Mouse (Mus musculus) heart, adult 2 months (tissue): ENCODE data around the gene Trpm2. TPM values are rescaled to one million over a fixed set of nuclear protein-coding genes. Genes with fewer than 3 reads are reported as not detected.

ENCODE experiments used
- DNase-seq, 2 experiments: peaks; one replicate each; pipeline ENCODE4 v3.0.0; 2021
- H3K27ac ChIP-seq: fragments of 200-600 bp; 2 replicates; pipeline ENCODE4 v1.8.1; 2022
- H3K27me3 ChIP-seq: fragments of 200-500 bp; 2 replicates; pipeline ENCODE4 v1.6.1; 2012; ENCODE audit warnings: mild to moderate bottlenecking, low read length, inconsistent platforms, mixed read lengths; ENCODE audit not compliant: control insufficient read depth, insufficient read depth
- H3K36me3 ChIP-seq: fragments of 200-500 bp; 2 replicates; pipeline ENCODE4 v1.6.1; 2012; ENCODE audit warnings: low read length, inconsistent platforms; ENCODE audit not compliant: control insufficient read depth, insufficient read depth
- H3K4me1 ChIP-seq: fragments of 200-500 bp; 2 replicates; pipeline ENCODE4 v1.6.1; 2011; ENCODE audit warnings: low read length; ENCODE audit not compliant: control insufficient read depth, insufficient read depth
- H3K4me3 ChIP-seq: fragments of 200-600 bp; 2 replicates; pipeline ENCODE4 v1.8.1; 2022
- H3K79me2 ChIP-seq: fragments of 200-500 bp; replicated peaks from 2 replicates; pipeline ENCODE4 v1.6.1; 2012; ENCODE audit warnings: mild to moderate bottlenecking, inconsistent platforms, low read length, moderate library complexity, mixed read lengths; ENCODE audit not compliant: control insufficient read depth, insufficient read depth
- H3K9ac ChIP-seq: fragments of 200-500 bp; 2 replicates; pipeline ENCODE4 v1.6.1; 2012; ENCODE audit warnings: low read depth, mild to moderate bottlenecking, control low read depth, inconsistent platforms, low read length, mixed read lengths
- CTCF ChIP-seq: fragments of 200-600 bp; IDR thresholded peaks from 2 replicates; pipeline ENCODE4 v1.8.1; 2022; ENCODE audit warnings: antibody characterized with exemption, mild to moderate bottlenecking, moderate library complexity
- EP300 ChIP-seq: fragments of 200-500 bp; IDR thresholded peaks from 2 replicates; pipeline ENCODE4 v1.6.1; 2011; ENCODE audit warnings: low read depth, low read length, control low read depth; ENCODE audit not compliant: insufficient read depth
- POLR2A ChIP-seq: fragments of 200-500 bp; IDR thresholded peaks from 2 replicates; pipeline ENCODE4 v1.6.1; 2011; ENCODE audit warnings: mild to moderate bottlenecking, low read depth, low read length, control low read depth; ENCODE audit not compliant: insufficient read depth
- WGBS: fragments of 180-500 bp; shearing (Covaris S2); methylation state at CpG from one replicate; pipeline ENCODE4 v1.1.7; 2018; 5-methylcytosine and 5-hydroxymethylcytosine counted together
- intact Hi-C: fragments of 180-260 bp; cut with DNase I; formaldehyde crosslinking; loops from one replicate; pipeline ENCODE4 v1.15.1; 2025
- polyA plus RNA-seq: library from polyadenylated mRNA; depleted of rRNA; stranded (reverse); fragments of >200 nt; gene quantifications from 2 replicates; pipeline ENCODE4 v1.2.3, GENCODE M21; 2012
- total RNA-seq, 2 experiments: library from RNA; stranded (reverse); gene quantifications; 2 replicates each; pipeline ENCODE4 v1.2.3; 2021

The Trpm2 gene
- total and polyA plus RNA-seq, 3 experiments, result 0.55 to 0.78 (median 0.75) TPM

DNA sequence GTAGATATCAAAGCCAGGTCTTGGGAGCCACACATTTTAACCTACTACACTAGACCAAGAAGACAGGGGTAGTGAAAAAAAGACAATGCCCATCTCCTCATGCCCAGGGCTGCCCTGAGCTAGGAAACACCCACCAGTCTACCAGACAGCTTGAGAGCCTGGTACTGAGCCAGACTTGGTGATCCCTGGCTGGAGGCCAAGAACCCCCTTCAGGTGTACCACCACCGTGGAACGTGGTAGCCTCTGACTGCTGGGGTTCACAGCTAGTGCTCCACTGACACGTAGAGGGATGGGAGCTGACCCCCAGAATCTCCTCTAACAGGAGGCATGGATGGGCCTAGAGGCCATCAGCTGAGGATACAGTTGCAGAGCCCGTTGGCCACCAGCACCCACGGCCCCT, 29.8 kb upstream of the Trpm2 start:
- H3K4me1 ChIP-seq, result no peaks in the 10 kb centered on the region
- H3K36me3 ChIP-seq, result no peaks in the 10 kb centered on the region
- H3K79me2 ChIP-seq, result peaks cover 1% of the 10 kb centered on the region; the same call in 1 of the 2 replicates
- intact Hi-C loops, result no loop called here
- no peaks in the 10 kb centered on the region for H3K27me3 ChIP-seq
- no peak overlapping the region for H3K27ac ChIP-seq
- H3K4me3 ChIP-seq, result no peak overlapping the region
- H3K9ac ChIP-seq, result no peak overlapping the region
- WGBS, result 92% methylated on average over 5 of the region's 5 CpGs
- TF ChIP-seq POLR2A (no peak), CTCF (no peak), EP300 (no peak)
- DNase-seq, result no peak

DNA sequence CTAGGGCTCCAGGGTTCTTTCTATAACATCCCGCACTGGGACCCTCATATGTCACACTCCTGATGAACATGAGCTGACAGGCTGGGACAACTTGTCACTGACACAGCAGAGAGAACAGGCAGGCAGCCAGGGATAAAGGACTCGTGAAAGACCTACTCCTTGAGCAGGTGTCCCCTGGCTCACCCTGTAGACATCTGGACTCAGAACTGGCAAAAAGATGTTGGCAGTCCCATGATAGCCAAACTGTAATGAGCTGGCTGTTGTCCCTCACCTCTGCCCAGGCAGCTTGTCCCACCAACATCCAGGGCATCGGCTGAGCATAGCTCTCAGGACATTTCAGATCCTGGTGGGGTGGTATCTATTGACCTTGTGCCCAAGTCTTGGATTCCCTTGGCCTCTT, 25.3 kb upstream of the Trpm2 start:
- Histone ChIP-seq H3K9ac (no peak overlapping the region), H3K4me1 (no peaks in the 10 kb centered on the region), H3K79me2 (no peaks in the 10 kb centered on the region), H3K36me3 (no peaks in the 10 kb centered on the region), H3K4me3 (no peak overlapping the region), H3K27ac (no peak overlapping the region), H3K27me3 (no peaks in the 10 kb centered on the region)
- peak in 1 of 2 experiments; percentile 46 for DNase-seq
- 61% methylated on average over 3 of the region's 3 CpGs for WGBS
- peak; percentile 89 for TF ChIP-seq EP300
- no peak for TF ChIP-seq POLR2A
- no peak for TF ChIP-seq CTCF
- intact Hi-C loops, result no loop called here

DNA sequence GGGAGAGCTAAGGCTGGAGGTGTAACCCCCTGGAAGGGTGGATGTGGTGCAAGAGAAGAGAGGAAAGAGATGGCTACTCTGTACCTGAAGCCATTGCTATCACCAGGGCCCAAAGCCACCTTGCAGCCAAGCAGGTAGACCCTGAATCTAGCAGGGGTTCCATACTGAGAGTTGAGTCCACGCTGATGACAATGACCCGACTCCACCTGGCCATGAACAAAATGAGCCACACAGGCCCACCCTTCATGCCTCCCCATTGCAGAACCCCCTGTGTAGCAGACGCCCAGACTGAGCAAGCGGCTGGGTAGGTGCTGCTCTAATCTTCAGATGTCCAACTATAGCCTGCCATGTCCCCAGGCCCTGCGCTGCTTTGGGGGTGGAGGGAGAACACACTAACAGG, 15.4 kb upstream of the Trpm2 start:
- TF ChIP-seq EP300 (no peak), CTCF (no peak), POLR2A (no peak)
- no peak for DNase-seq
- peaks cover 3% of the 10 kb centered on the region; the same call in 1 of the 2 replicates for H3K4me1 ChIP-seq
- no peak overlapping the region for H3K9ac ChIP-seq
- no peak overlapping the region for H3K4me3 ChIP-seq
- intact Hi-C loops, result loop anchor here (2.0 kb wide), 1 partner anchor 23 kb away; no protein-coding TSS in a partner anchor
- WGBS, result 79% methylated on average over 5 of the region's 5 CpGs
- no peaks in the 10 kb centered on the region for H3K36me3 ChIP-seq
- no peaks in the 10 kb centered on the region for H3K79me2 ChIP-seq
- H3K27me3 ChIP-seq, result no peaks in the 10 kb centered on the region
- H3K27ac ChIP-seq, result no peak overlapping the region

DNA sequence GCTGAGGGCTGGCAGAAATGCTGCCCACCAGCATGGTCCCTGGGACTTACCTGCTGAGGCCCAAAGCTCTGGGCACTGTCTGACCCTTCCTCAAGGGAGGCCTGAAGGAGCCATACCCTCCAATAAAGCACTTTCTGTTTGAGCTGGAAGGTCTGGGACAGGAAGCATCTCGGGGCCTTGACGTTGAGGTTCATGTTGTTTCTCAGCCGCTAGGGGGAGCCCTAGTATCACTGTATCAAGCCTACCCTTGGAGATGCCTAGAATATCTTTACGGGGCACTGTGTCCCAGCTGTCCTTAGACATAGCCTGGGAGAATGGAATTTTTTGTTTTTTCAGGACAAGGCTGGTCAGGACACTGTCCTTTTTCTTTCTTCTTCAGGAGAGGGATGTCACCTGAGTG, 14.3 kb upstream of the Trpm2 start:
- peak; percentile 72 to 73 for DNase-seq
- intact Hi-C loops, result loop anchor here (1.0 to 5.0 kb wide), 3 partner anchors 24 to 176 kb away; no protein-coding TSS in a partner anchor
- H3K79me2 ChIP-seq, result no peaks in the 10 kb centered on the region
- H3K4me1 ChIP-seq, result peaks cover 3% of the 10 kb centered on the region; the same call in 1 of the 2 replicates
- no peak overlapping the region for H3K9ac ChIP-seq
- no peaks in the 10 kb centered on the region for H3K36me3 ChIP-seq
- H3K4me3 ChIP-seq, result no peak overlapping the region
- no peak overlapping the region for H3K27ac ChIP-seq
- no peaks in the 10 kb centered on the region for H3K27me3 ChIP-seq
- TF ChIP-seq CTCF, result peak; percentile 95
- no peak for TF ChIP-seq POLR2A
- TF ChIP-seq EP300, result peak; percentile 85
- 2% methylated on average over 4 of the region's 4 CpGs for WGBS

DNA sequence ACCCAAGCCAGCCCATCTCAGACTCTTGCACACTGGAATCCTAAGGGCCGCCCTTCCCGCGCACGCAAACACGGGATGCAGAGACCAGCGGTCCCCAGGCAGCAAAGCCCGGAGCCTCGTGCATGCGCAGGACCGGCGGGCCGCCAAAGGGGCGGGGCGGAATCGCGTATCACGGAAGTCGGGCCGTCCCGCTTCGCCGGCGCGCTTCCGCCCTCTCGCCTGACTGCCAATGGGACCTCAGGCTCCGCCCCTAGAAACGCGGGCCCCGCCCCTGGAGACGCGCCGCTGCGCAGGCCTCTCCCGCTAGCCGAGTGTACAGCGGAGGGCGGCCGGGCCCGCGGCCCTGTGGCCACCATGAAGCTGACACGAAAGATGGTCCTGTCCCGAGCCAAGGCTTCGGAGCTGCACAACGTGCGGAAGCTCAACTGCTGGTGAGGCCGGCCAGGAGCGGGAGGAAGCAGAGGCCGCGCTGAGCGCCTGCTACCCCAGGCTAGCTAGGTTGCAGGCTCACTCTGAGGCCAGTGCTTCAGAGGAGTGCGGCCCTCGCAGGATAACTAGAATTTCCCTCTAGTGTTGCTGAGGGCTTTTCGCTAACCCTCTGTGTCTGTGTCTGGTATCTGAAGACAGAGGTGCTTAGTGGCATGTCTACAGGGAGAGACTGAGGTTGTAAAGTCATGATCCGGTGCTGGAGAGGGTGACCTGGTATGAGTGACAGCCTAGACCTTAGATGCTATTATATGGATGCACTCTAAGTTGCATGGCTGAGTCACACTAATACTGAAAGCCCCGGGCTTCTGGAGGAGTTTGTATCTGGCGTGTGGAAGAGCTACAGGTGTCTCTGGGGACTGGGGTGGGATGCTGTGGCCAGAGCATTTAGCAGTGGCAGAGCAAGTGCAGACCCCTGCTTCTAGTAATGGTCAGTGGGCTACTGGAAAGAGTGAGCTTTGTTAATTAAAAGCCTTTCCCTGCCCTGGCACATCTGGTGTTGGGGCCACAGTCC, 8.3 kb upstream of the Trpm2 start, which contains the start of gene 1810043G02Rik:
1810043G02Rik (plus strand) TSS at position 174 of the 1,000 bp plus-strand sequence.
- intact Hi-C loops, result no loop called here
- peak within 1 kb of the TSS; percentile 69 for H3K27ac ChIP-seq
- peak; percentile 64 for TF ChIP-seq POLR2A
- TF ChIP-seq CTCF, result no peak
- 0 out of 2 replicates have a peak, but pooled peaks have one; percentile 45 for TF ChIP-seq EP300

More for the DNA sequence above, 8.3 kb upstream of the Trpm2 start, which contains the start of gene 1810043G02Rik:
- H3K4me1 ChIP-seq, result peaks cover 1% of the 10 kb centered on the region; the same call in 1 of the 2 replicates
- peak within 1 kb of the TSS; percentile 85 for H3K4me3 ChIP-seq
- DNase-seq, result peak; percentile 99 to 100
- H3K27me3 ChIP-seq, result no peaks in the 10 kb centered on the region
- no peaks in the 10 kb centered on the region for H3K36me3 ChIP-seq
- WGBS, result 1% methylated on average over 56 of the region's 57 CpGs
- no peaks in the 10 kb centered on the region for H3K79me2 ChIP-seq
- peak within 1 kb of the TSS; percentile 92 for H3K9ac ChIP-seq
